Mouse (Mus musculus): ENCODE results near the gene Prickle2. TPM values are rescaled to one million over a fixed set of nuclear protein-coding genes. Genes with fewer than 3 reads are reported as not detected.

Gene Prickle2
- polyA plus RNA-seq, 1 experiment from 2014 or later, result 5.0 TPM

- H3K4me1 ChIP-seq (ENCODE audit: control insufficient read depth, insufficient read depth, low read length), result no peaks in the 10 kb centered on the region
- no peak overlapping the region for H3K27ac ChIP-seq (replicated peaks; ENCODE audit: low read depth, low read length)
- H3K36me3 ChIP-seq (ENCODE audit: control insufficient read depth, insufficient read depth, low read length), result no peaks in the 10 kb centered on the region
- H3K4me2 ChIP-seq (ENCODE audit: low read depth, severe bottlenecking), result no peak overlapping the region
- H3K9me3 ChIP-seq (ENCODE audit: control insufficient read depth, low read length), result no peaks in the 10 kb centered on the region
- H3K27me3 ChIP-seq (ENCODE audit: control insufficient read depth, insufficient read depth, low read length), result no peaks in the 10 kb centered on the region
- H3K9ac ChIP-seq (ENCODE audit: low read length), result no peak overlapping the region
- WGBS, result 67% methylated on average over 7 of the region's 7 CpGs
- H3K4me3 ChIP-seq (ENCODE audit: low read depth, low read length), result no peak overlapping the region
- no peak for DNase-seq (ENCODE audit: low spot score)
- ATAC-seq (ENCODE audit: insufficient number of reproducible peaks, low FRiP score, low TSS enrichment, low read depth), result no peak
Observed at GRCm38 (mm10) chr6:92346729-92347128, 359.2 kb downstream of the Prickle2 start.

GRCm38 (mm10) chr6:92345151-92345550 is 360.8 kb downstream of the Prickle2 start:
- H3K36me3 ChIP-seq (ENCODE audit: control insufficient read depth, insufficient read depth, low read length), result no peaks in the 10 kb centered on the region
- H3K4me1 ChIP-seq (ENCODE audit: control insufficient read depth, insufficient read depth, low read length), result no peaks in the 10 kb centered on the region
- ATAC-seq (ENCODE audit: insufficient number of reproducible peaks, low FRiP score, low TSS enrichment, low read depth) (no peak), DNase-seq (ENCODE audit: low spot score) (no peak)
- WGBS, result 77% methylated on average over 2 of the region's 2 CpGs
- H3K4me2 ChIP-seq (ENCODE audit: low read depth, severe bottlenecking), result no peak overlapping the region
- H3K27me3 ChIP-seq (ENCODE audit: control insufficient read depth, insufficient read depth, low read length), result no peaks in the 10 kb centered on the region
- H3K4me3 ChIP-seq (ENCODE audit: low read depth, low read length), result no peak overlapping the region
- H3K9me3 ChIP-seq (ENCODE audit: control insufficient read depth, low read length), result no peaks in the 10 kb centered on the region
- no peak overlapping the region for H3K27ac ChIP-seq (replicated peaks; ENCODE audit: low read depth, low read length)
- no peak overlapping the region for H3K9ac ChIP-seq (ENCODE audit: low read length)

GRCm38 (mm10) chr6:92344588-92344987 is 361.4 kb downstream of the Prickle2 start:
- ATAC-seq (ENCODE audit: insufficient number of reproducible peaks, low FRiP score, low TSS enrichment, low read depth) (no peak), DNase-seq (ENCODE audit: low spot score) (no peak)
- Histone ChIP-seq H3K36me3 (ENCODE audit: control insufficient read depth, insufficient read depth, low read length) (no peaks in the 10 kb centered on the region), H3K9me3 (ENCODE audit: control insufficient read depth, low read length) (no peaks in the 10 kb centered on the region), H3K4me3 (ENCODE audit: low read depth, low read length) (no peak overlapping the region), H3K27ac (replicated peaks; ENCODE audit: low read depth, low read length) (no peak overlapping the region), H3K4me1 (ENCODE audit: control insufficient read depth, insufficient read depth, low read length) (no peaks in the 10 kb centered on the region), H3K4me2 (ENCODE audit: low read depth, severe bottlenecking) (no peak overlapping the region), H3K9ac (ENCODE audit: low read length) (no peak overlapping the region), H3K27me3 (ENCODE audit: control insufficient read depth, insufficient read depth, low read length) (no peaks in the 10 kb centered on the region)
- WGBS, result 92% methylated on average over 3 of the region's 3 CpGs

Other genes starting within 250 kb of the Prickle2 start
- gene A730049H05Rik, start 110.3 kb upstream of the Prickle2 start, polyA plus RNA-seq (2014; fragmentation: Nextera tagmentation; extraction: Ambion mirVana), result 0.10 and 0.55 TPM in 2 replicates
- gene Gm15737, start 163.2 kb upstream of the Prickle2 start, polyA plus RNA-seq (2014; fragmentation: Nextera tagmentation; extraction: Ambion mirVana), result 0.03 and 0.04 TPM in 2 replicates
- 3.0 and 4.3 TPM in 2 replicates for gene Adamts9, start 237.3 kb upstream of the Prickle2 start, polyA plus RNA-seq (2014; fragmentation: Nextera tagmentation; extraction: Ambion mirVana)